Mouse (Mus musculus): Measurements from ENCODE around the gene Nxph4. TPM values are rescaled to one million over a fixed set of nuclear protein-coding genes. Genes with fewer than 3 reads are reported as not detected.

Nxph4 gene
- 0.12 TPM in 1 of 2 replicates, not detected in the other for polyA plus RNA-seq (2015; fragmentation: Nextera tagmentation; extraction: Ambion mirVana)

GRCm38 (mm10) chr10:127534036-127534928 lies at the start of gene Nxph4:
TSS of gene Nxph4 (minus strand) at chr10:127534559.

GRCm38 (mm10) chr10:127522088-127522581 lies 12.2 kb downstream of the Nxph4 start, which contains the start of gene Shmt2:
TSS of gene Shmt2 (minus strand) at chr10:127522444.

GRCm38 (mm10) chr10:127514764-127515163 lies 19.6 kb downstream of the Nxph4 start, which contains the start of gene Ndufa4l2:
TSS of gene Ndufa4l2 (plus strand) at chr10:127514967.

GRCm38 (mm10) chr10:127500894-127501893 lies 33.2 kb downstream of the Nxph4 start, which contains the start of gene Stac3:
TSS of gene Stac3 (plus strand) at chr10:127501686.

Other genes starting within 250 kb of the Nxph4 start
- gene Mbd6, start 245.5 kb downstream of the Nxph4 start, polyA plus RNA-seq (2015; fragmentation: Nextera tagmentation; extraction: Ambion mirVana) = 11.7 and 14.1 TPM in 2 replicates
- gene Mars, start 222.8 kb downstream of the Nxph4 start, polyA plus RNA-seq (2015; fragmentation: Nextera tagmentation; extraction: Ambion mirVana) = 79.4 and 88.0 TPM in 2 replicates
- 38.7 and 46.0 TPM in 2 replicates for gene Arhgap9, start 212.6 kb downstream of the Nxph4 start, polyA plus RNA-seq (2015; fragmentation: Nextera tagmentation; extraction: Ambion mirVana)
- gene Gli1, start 192.6 kb downstream of the Nxph4 start, polyA plus RNA-seq (2015; fragmentation: Nextera tagmentation; extraction: Ambion mirVana) = 0.66 and 1.1 TPM in 2 replicates
- not detected in 2 replicates for gene Inhbe, start 180.1 kb downstream of the Nxph4 start, polyA plus RNA-seq (2015; fragmentation: Nextera tagmentation; extraction: Ambion mirVana)
- gene Inhbc, start 164.1 kb downstream of the Nxph4 start, polyA plus RNA-seq (2015; fragmentation: Nextera tagmentation; extraction: Ambion mirVana) = not detected in 2 replicates
- gene R3hdm2, start 154.2 kb downstream of the Nxph4 start, polyA plus RNA-seq (2015; fragmentation: Nextera tagmentation; extraction: Ambion mirVana) = 14.1 and 16.8 TPM in 2 replicates
- gene Stac3, start 32.9 kb downstream of the Nxph4 start, polyA plus RNA-seq (2015; fragmentation: Nextera tagmentation; extraction: Ambion mirVana) = 0.12 and 0.49 TPM in 2 replicates
- gene Ndufa4l2, start 19.6 kb downstream of the Nxph4 start, polyA plus RNA-seq (2015; fragmentation: Nextera tagmentation; extraction: Ambion mirVana) = 22.4 and 25.0 TPM in 2 replicates
- gene Shmt2, start 12.1 kb downstream of the Nxph4 start, polyA plus RNA-seq (2015; fragmentation: Nextera tagmentation; extraction: Ambion mirVana) = 80.6 and 92.9 TPM in 2 replicates
- 29.9 and 45.8 TPM in 2 replicates for gene Lrp1, start 86.6 kb upstream of the Nxph4 start, polyA plus RNA-seq (2015; fragmentation: Nextera tagmentation; extraction: Ambion mirVana)
- gene Stat6, start 108.4 kb upstream of the Nxph4 start, polyA plus RNA-seq (2015; fragmentation: Nextera tagmentation; extraction: Ambion mirVana) = 21.2 and 24.6 TPM in 2 replicates
- 6.7 and 7.1 TPM in 2 replicates for gene Nemp1, start 132.3 kb upstream of the Nxph4 start, polyA plus RNA-seq (2015; fragmentation: Nextera tagmentation; extraction: Ambion mirVana)
- gene Nab2, start 134.0 kb upstream of the Nxph4 start, polyA plus RNA-seq (2015; fragmentation: Nextera tagmentation; extraction: Ambion mirVana) = 4.2 and 6.1 TPM in 2 replicates
- gene Myo1a, start 170.6 kb upstream of the Nxph4 start, polyA plus RNA-seq (2015; fragmentation: Nextera tagmentation; extraction: Ambion mirVana) = 0.23 and 0.25 TPM in 2 replicates
- 5.9 and 6.7 TPM in 2 replicates for gene Tac2, start 189.9 kb upstream of the Nxph4 start, polyA plus RNA-seq (2015; fragmentation: Nextera tagmentation; extraction: Ambion mirVana)
- gene Zbtb39, start 205.0 kb upstream of the Nxph4 start, polyA plus RNA-seq (2015; fragmentation: Nextera tagmentation; extraction: Ambion mirVana) = 1.3 and 1.6 TPM in 2 replicates
- gene Gpr182, start 217.2 kb upstream of the Nxph4 start, polyA plus RNA-seq (2015; fragmentation: Nextera tagmentation; extraction: Ambion mirVana) = 7.9 and 10.9 TPM in 2 replicates
- gene Rdh1, start 225.2 kb upstream of the Nxph4 start, polyA plus RNA-seq (2015; fragmentation: Nextera tagmentation; extraction: Ambion mirVana) = 0.47 and 0.51 TPM in 2 replicates
- 0.58 and 0.76 TPM in 2 replicates for gene Rdh16f1, start 225.2 kb upstream of the Nxph4 start, polyA plus RNA-seq (2015; fragmentation: Nextera tagmentation; extraction: Ambion mirVana)
- gene Rdh9, start 241.8 kb upstream of the Nxph4 start, polyA plus RNA-seq (2015; fragmentation: Nextera tagmentation; extraction: Ambion mirVana) = not detected in 2 replicates